Mouse (Mus musculus) frontal cortex, adult 2 months (tissue): ENCODE results near the gene Nup88. TPM values are rescaled to one million over a fixed set of nuclear protein-coding genes. Genes with fewer than 3 reads are reported as not detected.
A peak's percentile ranks its signal among the peaks of the same experiment; 100 is the strongest.
"Not testable (repeated sequence)": the region's sequence is repeated elsewhere in the genome, so short reads cannot be mapped to it uniquely, and the experiment has no call there.

ENCODE experiments used
- DNase-seq, 2 experiments: peaks; one replicate each; pipeline ENCODE4 v3.0.0; 2022; ENCODE audit warnings: low spot score in 1 of 2; ENCODE audit errors: extremely low spot score in 1 of 2
- polyA plus RNA-seq: library from polyadenylated mRNA; depleted of rRNA; stranded (reverse); fragments of >200 nt; gene quantifications from 2 replicates; pipeline ENCODE4 v1.2.3, GENCODE M21; 2012

The Nup88 gene
- polyA plus RNA-seq, 1 experiment = 86.2 TPM

DNA sequence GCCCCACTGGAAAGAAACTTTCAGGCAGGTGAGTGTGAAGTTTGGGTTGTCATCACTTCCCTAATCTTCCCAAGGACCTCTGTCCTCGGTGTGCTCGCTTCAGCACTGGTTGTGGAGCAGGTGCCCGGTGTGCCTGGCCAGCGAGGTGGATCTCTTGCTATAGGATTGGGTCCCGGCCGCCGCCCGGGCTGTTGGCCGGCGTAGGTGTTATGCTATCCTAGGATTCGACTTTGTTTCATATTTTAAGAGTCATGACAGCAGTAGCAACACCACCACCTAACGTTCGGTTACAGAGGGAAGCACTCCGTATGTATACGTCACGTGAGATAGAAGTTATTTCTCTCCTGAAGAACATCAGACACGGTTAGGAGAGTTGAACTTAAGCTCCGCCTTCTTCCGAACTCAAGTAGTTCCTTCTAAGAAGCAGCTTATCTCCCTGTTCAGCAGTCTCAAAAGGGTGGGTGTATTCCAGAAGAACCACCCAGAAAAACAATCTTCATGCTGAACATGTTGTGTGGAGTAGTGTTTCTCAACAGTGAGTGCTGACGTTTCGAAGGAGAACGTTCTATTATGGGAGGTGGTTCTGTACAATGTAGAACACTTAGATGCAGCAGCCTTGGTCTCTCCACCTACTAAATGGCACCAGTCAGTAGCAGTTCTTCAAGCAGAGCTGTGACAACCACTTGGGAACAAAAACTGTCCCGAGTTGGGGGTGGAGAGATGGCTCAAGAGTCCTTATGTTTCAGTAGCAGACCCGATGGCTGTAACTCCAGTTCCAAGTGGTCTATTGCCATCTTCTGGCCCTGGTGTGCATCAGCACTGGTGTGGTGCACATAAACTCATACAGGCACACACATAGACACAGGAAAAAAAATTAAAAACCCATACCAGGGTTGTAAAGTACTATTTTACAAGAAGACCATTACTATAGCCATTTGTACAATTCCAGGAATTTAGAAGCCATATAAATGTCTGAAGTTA is 1.1 kb upstream of the Nup88 start:
- DNase-seq = peak in 1 of 2 experiments; percentile 45

DNA sequence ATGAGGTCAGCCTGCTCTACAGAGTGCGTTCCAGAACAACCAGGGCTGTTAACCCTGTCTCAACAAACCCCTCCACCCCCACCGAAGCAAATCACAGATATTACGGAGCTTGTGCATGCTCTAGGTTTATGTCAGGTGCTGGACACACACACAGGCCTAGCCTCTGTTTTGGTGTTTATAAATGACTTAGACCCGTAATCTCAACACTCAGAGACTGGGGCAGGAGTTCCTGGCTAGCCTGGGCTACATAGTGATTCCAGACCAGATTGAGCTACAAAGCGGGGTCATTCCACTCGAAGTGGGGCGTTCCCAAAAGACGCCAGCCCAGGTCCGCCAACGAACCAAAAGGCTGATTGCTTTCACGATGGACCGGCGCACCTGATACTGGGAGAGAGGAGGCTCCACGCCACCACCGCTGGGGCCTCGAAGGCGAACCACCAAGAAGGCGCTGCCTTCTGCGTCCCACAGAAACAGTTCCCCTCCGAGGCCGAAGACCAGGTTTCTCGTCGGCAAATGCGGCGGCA is 440 bp downstream of the Nup88 start:
- no peak for DNase-seq

DNA sequence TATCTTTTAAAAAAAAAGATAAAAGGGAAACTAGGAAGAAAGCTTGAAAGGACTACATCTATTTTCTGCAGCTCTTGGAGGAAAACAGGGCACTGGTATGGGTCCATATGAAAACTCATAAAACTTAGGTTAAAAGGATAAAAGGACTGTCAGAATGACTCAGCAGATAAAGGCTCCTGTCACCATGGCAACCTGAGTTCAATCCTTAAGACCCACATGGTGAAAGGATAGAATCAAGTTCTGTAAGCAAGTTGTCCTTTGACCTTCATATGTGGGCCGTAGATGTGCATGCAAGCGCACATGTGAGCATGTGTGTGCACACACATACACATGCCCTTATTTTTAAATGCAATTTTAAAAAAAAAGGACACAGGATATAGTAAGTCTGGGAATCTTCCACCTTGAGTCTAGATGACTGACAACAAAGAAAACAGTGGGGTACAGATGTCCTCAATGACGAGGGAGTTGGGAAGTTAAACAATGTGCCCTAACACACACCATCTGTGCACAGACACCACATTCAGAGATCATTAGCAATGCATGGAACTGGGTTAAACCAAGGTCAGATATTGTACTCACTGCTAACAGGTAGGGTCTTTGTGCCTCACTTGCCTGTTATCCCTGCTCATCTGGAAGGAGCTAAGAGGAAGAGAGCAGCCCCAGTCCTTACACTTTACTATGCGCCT is 5.4 kb downstream of the Nup88 start:
- DNase-seq = no peak

DNA sequence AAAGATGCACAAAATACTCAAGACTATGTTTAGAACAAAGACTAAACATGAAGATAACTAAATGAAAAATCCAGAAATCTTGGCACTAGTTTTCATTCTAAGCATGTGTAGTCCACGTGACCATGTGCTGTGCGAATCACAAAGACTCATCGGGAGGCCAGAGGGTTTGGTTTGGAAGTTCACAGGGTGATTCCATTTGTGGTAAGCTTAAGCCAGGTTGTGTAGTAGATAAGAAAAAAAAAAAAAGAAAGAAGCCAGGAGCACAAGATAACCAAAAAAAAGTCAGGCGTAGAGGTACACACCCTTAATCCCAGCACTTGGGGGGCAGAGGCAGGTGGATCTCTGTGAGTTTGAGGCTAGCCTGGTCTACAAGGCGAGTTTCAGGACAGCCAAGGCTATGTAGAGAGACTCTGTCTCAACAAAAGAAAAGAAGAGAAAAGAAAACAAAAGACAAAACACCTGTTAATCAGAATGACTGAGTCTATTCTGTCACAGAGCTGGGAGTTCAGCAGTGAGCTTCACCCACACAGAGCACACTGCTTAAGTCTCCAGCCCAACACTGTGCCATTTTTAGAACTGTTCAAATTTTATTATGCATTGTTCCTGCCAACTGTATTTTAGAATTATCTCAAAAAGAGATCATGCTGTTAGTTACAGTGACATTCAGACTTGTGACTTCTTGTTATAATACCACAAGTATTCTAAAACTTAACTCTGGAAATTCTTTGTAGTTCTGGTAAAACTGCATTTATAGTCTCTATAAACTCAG is 8.8 kb downstream of the Nup88 start:
- peak in 1 of 2 experiments; percentile 51 for DNase-seq

DNA sequence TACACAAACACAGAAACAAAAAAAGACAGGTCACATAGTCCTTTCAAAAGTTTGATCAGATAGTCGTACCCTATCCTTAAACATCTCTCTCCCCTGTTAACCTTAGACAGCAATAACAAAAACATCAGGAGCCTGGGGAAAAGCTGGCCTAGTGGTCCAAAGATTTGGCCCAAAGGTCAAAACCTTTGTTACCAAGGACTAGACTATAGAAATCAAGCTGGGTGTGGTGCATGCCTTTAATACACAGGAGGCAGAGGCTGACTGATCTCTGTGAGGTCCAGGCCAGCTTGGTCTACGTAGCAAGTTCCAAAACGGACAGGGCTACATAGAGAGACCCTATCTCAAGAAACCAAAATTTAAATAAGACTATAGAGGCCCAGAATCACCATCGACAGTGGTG is 15.1 kb downstream of the Nup88 start:
- DNase-seq = no peak

DNA sequence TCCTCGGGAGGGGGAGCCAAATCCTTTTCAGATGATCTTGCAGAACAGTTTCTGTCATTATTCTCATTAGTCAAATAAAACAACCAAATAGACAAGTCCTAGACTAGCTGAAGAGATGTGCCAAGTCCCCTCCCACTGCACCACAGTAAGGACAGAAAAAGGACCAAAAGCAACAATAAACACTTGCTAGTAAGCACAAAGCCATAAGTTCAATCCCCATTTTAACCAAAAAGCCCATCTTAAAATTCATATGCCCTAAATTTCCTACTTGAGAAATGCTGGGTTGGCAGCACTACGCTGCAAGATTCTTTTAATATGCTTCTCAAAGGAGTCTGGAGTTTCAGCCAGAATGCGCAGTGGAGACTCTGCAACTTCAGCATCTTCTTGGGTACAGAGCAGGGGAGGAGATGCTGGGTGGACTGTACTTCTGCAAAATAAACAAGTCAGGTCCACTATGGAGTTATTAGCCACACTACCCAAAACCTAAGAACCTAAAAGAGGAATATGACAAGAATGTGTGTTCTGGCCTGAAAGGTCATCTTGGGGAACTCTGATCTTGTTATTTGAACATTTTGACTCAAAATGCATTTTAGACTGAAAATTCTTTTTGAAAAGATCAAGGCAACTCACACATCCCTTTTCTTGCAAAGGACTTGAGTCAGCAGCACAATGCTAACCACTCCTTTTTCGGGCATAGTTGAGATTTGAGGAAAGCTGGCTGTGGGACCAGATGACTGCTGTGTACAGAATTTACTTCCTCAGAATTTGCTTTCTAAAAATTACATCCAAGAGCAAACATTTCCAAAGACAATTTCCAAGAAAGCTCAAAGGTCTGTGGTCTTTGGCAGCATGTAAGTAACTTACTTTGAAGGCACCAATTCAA is 24.6 kb downstream of the Nup88 start:
- peak in 1 of 2 experiments; percentile 29 for DNase-seq

DNA sequence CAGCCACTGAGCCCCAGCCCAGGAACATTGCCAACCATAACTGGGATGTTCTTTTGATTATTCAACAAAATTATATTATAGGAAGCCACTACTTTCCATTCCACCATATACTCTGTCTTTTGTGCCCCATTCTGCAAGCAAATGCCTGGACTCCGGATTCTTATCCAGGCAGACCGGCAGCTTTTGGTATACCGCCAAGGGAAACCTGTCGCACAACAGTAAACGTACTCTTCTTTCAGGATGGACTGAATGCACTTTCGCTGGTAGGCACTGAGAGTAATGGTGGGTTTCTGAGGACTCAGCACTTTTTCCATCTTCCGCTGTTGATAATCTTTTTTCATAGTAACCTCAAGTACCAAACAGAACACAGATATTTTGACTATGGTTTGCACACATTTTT is 26.1 kb downstream of the Nup88 start:
- no peak for DNase-seq

DNA sequence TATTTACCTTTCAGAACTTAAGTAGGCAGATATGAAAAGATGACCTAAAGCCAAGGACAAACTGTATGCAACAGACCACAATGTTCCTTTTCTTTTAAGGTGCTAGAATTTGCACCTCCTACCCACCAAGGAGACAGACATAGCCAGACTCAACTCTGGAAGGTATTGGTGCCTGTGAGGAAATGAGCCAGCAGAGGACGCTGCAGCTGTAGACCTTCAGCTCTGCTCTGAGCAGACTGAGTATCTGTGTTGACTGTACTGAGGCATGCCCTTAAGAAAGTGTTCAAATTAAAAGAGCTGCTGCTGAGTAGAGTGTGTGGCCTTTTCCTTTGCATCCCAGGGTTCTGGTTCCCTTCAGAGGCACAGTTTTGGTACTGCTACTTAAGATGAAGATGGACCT is 27.2 kb downstream of the Nup88 start:
- DNase-seq = no peak

DNA sequence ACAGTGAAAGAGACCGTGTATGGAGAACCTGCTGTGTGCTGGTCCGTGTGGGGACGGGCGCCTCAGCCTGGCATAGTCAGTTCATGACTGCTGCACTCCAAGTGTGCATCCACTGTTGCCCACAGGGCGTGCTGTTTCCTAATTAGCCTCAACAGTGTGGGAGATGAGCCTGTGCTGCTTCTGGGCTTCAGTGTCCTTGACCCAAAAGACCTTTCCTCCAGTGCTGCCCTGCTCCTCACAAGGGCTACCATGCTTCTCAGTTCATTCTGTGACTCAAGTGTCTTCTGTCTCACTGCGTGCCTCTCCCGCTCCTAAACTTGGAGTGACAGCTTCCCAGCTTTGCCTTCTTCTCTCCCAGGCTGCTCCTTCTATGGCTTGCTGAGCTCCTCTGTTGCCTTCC is 34.5 kb downstream of the Nup88 start:
- no peak for DNase-seq

DNA sequence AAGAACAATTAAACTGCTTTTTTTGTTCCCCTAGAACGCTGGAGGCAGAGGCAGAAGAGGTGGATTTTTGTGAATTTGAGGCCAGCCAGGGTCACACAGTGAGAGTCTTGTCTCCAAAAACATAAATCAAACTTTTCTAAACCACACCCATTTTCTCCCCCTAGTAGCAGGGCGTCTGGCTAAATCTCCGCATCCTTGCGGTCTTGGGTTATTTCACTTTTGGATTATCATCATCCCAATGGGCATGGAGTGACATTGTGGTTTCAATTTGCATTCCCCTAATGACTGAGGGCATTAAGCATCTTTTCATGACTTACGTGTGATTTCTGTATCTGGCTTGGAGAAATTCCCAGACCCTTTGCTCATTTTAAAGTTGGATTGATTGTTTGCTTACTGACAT is 38.3 kb downstream of the Nup88 start:
- no peak for DNase-seq

DNA sequence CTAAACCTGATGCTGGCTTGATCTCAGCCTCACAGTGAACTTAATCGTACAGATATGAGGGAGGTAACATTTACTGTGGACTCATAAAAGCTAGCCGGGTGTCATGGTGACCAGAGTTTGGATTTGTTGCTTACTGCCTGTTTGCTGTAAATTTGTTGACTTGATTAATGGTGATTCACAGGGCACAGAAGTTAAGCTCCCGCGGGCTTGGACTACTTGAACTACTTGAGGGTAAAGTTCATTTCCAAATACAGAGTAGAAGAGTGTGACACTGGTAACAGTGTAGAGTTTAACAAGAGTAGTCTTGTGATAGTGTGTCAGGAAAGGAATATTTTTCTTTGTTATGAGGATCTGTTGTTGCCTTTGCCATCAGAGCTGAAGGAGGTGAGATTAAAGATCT is 50.2 kb downstream of the Nup88 start:
- no peak for DNase-seq

DNA sequence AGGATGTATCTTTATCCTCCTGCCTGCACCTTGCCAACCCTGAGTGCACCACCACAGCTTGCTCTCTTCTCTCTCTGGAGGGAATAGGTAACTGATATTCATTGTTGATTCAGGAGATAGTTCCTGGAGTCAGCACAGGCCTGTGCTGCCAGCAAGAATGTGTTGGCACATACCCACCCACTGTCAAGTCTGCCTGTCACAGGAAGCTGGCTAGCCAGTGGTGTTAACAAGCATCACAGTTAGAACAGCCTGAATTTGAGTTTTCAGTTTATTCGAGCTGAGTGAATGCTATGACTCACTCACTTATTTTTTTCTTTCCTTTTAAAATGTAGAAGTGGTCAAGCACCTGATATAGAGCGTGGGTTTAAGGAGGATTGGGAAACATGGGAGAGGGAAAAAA is 51.9 kb downstream of the Nup88 start:
- DNase-seq = peak; percentile 29 to 72

DNA sequence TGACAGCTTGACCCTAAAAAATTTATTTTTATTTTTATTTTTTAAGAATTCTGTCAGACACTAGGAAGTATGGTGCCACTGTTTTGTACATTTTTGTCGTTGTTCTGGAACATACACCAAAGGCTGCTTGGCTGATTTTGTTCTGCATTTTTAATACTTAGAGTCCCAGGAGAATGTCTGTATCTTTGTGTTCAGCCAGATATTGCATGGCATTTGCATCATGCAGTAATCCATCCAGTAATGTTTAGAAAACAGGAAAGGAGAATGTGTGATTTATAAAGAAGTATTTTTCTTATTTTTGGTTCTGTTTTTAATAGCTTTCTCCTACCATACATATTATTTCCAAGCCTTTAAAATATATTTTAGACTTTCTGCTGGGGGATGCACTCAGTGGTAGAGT is 57.9 kb downstream of the Nup88 start:
- no peak for DNase-seq

DNA sequence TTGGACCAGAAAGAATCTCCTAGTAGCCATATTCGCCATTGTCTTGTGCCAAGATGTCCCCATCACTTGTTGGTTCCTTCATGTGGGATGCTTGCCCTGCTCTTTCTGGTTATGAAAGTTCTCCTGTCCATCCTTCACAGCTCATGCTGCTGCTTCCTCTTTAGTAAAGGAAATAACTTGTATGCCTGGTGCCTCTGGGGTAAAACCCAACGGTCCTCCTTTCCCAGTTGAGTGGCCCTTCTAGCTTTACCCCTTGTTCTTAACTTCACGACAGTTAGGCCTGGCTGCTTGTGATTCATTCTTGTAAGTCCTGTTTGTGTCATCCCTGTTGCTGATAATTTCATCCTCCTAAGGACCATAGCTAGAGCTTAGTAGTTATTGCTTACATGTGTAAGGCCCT is 58.5 kb downstream of the Nup88 start:
- no peak for DNase-seq

DNA sequence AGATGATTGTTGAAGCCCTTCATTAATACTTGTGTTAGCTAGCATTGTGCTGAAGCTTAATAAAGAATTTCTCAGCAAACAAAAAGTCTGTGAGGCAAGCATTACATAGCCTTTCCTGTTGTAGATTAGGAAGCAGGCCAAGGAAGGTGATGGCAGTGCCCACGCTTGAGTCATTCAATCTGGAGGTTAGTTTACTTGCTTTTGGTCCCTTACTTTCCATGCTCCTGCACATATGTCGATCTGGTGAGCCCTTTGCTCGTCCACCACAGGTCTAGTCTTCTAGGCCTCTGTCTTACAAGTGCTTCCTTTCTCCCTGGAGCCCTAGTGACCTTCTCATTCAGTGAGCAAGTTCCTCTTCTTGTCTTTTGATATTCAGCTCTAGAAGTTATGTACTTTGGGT is 63.1 kb downstream of the Nup88 start:
- DNase-seq = peak in 1 of 2 experiments; percentile 62

DNA sequence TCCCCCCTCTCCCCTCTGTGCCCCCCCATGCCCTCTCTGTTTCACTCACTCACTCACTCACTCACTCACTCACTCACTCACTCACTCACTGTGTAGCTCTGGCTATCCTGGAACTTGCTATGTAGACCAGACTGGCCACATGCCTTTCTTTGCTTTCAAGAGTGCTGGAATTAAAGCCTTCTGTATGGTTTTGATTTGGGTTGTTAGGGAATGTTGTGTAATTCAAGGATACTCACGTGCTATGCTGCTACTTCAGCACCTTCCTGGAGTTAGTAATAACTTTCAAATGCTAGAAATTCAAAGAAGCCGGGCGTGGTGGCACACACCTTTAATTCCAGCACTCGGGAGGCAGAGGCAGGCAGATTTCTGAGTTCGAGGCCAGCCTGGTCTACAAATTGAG is 71.6 kb downstream of the Nup88 start:
- not testable (repeated sequence) for DNase-seq

DNA sequence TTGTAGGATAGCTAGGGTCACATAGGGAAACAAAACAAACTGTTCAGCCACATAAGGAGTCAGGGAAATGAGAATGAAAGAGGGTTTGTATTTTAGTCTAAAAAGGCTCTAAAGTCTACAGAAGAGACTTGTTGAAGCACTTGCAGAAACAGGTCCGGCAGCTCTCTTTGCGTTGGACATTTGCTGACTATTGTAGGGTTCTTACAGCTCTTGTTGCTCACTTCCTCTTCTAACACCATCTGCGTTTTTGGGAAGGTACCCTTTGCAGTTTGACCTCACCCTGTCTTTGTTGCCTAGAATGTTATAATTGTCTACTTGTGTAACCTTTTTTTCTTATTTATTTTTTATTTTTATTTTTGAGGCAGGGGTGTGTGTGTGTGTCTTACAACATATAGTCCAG is 72.1 kb downstream of the Nup88 start:
- no peak for DNase-seq
